ENCODE assay signal across 14 mouse cellular contexts in the genomic region with DNA sequence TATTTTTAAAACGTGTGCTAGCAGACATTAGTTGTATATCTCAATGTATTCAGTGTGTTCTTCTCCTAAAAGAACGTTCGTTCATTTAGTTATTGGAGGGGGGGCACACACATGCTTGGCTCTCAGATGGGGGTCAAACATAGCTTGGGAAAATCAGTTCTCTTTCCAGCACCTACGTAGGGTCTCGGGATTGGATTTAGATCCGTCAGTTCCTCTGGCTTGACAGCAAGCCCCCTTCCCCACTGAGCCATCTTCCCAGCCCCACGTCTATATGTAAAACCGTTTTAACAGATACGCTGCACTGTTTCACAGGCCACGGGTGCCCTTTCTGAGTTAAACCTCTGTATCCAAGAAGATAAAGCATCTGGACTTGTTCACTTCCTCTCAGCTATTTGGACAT.
"Had no signal": no experiment of that assay in that cellular context is flagged by ENCODE, and none has a peak within 500 bp of the region (broad histone marks: within the 10 kb centered on the region; RNA-seq: fewer than 3 reads in every experiment).

No protein-coding gene starts in this region.

- ATAC-seq: inflammation-experienced regulatory T-cells, adult 6 months; intestine, postnatal 0 days; liver, embryonic 12.5 days had no signal

- H3K4me1 ChIP-seq: intestine, embryonic 15.5 days; liver, embryonic 12.5 days had no signal

- H3K36me3 ChIP-seq: heart, embryonic 13.5 days; heart, embryonic 15.5 days; hindbrain, embryonic 15.5 days; intestine, embryonic 15.5 days; limb, embryonic 13.5 days; limb, embryonic 15.5 days; liver, embryonic 12.5 days had no signal

- H3K4me2 ChIP-seq: heart, embryonic 11.5 days; heart, embryonic 13.5 days; heart, embryonic 15.5 days; hindbrain, embryonic 15.5 days; intestine, embryonic 15.5 days; limb, embryonic 13.5 days; limb, embryonic 15.5 days; liver, embryonic 12.5 days had no signal

- H3K27ac ChIP-seq: gastrocnemius, adult 2 months; heart, adult 2 months; heart, embryonic 13.5 days; heart, embryonic 15.5 days; hindbrain, embryonic 15.5 days; intestine, embryonic 15.5 days; layer of hippocampus, adult 2 months; left cerebral cortex, adult 2 months; limb, embryonic 13.5 days; limb, embryonic 15.5 days; liver, embryonic 12.5 days had no signal

- H3K9ac ChIP-seq: heart, embryonic 13.5 days; heart, embryonic 15.5 days; hindbrain, embryonic 15.5 days; intestine, embryonic 15.5 days; limb, embryonic 13.5 days; limb, embryonic 15.5 days; liver, embryonic 12.5 days had no signal

- H3K4me3 ChIP-seq: gastrocnemius, adult 2 months; heart, adult 2 months; heart, embryonic 13.5 days; heart, embryonic 15.5 days; hindbrain, embryonic 15.5 days; intestine, embryonic 15.5 days; layer of hippocampus, adult 2 months; left cerebral cortex, adult 2 months; limb, embryonic 13.5 days; limb, embryonic 15.5 days; liver, embryonic 12.5 days had no signal

- H3K27me3 ChIP-seq: heart, embryonic 15.5 days; hindbrain, embryonic 15.5 days; intestine, embryonic 15.5 days; limb, embryonic 15.5 days; liver, embryonic 12.5 days had no signal

- H3K9me3 ChIP-seq: heart, embryonic 15.5 days; hindbrain, embryonic 15.5 days; intestine, embryonic 15.5 days; limb, embryonic 13.5 days; limb, embryonic 15.5 days; liver, embryonic 12.5 days had no signal
